ENCODE assay signal across 9 mouse cellular contexts in the genomic region with DNA sequence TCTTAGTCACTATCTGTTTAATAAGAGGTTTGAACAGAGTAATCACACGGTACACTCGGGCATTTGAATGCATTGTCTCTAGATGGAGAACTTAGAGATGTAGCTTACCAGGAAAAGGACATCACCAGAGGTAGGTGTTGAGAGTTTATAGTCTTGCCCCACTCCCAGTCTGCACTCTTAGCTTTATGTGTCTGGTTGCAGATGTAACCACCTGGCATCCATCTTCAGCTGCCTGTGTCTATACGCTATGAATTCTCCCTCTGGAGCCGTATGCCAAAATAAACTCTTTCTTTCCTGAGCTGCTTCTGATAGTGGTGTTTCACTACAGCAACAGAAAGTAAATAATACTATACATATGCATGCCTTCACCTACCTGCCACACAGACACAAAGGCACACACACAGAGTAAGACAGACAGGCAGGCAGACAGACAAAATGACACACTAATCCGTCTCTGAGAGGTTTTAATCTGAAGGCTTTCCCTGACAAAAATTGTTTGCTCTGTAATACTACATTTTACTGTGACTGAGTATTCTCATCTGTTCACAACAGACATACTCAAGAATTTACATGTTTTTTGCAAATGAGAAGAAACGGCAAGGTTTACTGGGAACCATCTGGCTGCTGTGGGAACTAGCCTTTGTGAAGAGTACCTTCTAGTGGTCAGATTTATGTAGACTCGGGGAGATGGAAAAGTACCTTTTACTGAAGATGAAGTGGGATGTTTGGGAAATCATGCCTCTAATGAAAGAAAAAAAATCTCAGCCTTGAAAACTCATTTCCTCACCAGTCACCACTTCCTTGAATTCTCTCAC.
DNase-seq lines count a peak whose midpoint lies in the region; ATAC-seq and TF ChIP-seq lines count a peak whose summit lies in the region.
"Had no signal": no experiment of that assay in that cellular context is flagged by ENCODE, and none has a peak within 500 bp of the region (broad histone marks: within the 10 kb centered on the region; RNA-seq: fewer than 3 reads in every experiment).

No protein-coding gene starts in this region.

- DNase-seq in kidney, adult 9 months: peak; percentile 61
- DNase-seq in kidney, adult 11 months: no peak
- no peak for DNase-seq in Patski (ENCODE audit: low read depth, low spot score)
- DNase-seq in lung, postnatal 10 days: peak; percentile 41
- DNase-seq in spleen, postnatal 10 days (ENCODE audit: low spot score in 2 of 2): no peak
- DNase-seq in urinary bladder, postnatal 10 days (ENCODE audit: low spot score): no peak
- DNase-seq: liver, embryonic 13.5 days had no signal

- in situ Hi-C loops in Patski (cut with MboI; ENCODE audit: low pct_unique_long_range_greater_than_20kb): loop anchor here (5.0 kb wide), 1 partner anchor 432 kb away; the partner anchor contains the start of gene Arrdc3

- WGBS in heart, embryonic 11.5 days (ENCODE audit: insufficient replicate concordance): 55% methylated on average over 7 of the region's 7 CpGs

- H3K27ac ChIP-seq in heart, embryonic 11.5 days (ENCODE audit: low read depth, low read length): no peak overlapping the region
- H3K27ac ChIP-seq: liver, embryonic 13.5 days had no signal

- H3K27me3 ChIP-seq in Patski: peaks cover 21% of the 10 kb centered on the region
- H3K27me3 ChIP-seq in heart, embryonic 11.5 days (ENCODE audit: control insufficient read depth, insufficient read depth, low read length): no peaks in the 10 kb centered on the region
- H3K27me3 ChIP-seq: liver, embryonic 13.5 days had no signal

- POLR2A ChIA-PET in Patski (lab: Charles Lee): no interaction called here

- H3K4me3 ChIP-seq in heart, embryonic 11.5 days (ENCODE audit: low read depth, low read length): no peak overlapping the region
- H3K4me3 ChIP-seq: liver, embryonic 13.5 days had no signal

- H3K9ac ChIP-seq in heart, embryonic 11.5 days (ENCODE audit: low read depth, low read length): no peak overlapping the region
- H3K9ac ChIP-seq: liver, embryonic 13.5 days had no signal

- H3K4me2 ChIP-seq in heart, embryonic 11.5 days: no peak overlapping the region
- H3K4me2 ChIP-seq: liver, embryonic 13.5 days had no signal

- no peaks in the 10 kb centered on the region for H3K36me3 ChIP-seq in heart, embryonic 11.5 days (ENCODE audit: control insufficient read depth, insufficient read depth, low read length)
- H3K36me3 ChIP-seq: liver, embryonic 13.5 days had no signal

- peak; percentile 54 for ATAC-seq in Patski
- peak; percentile 35; the same call in 1 of the 2 replicates for ATAC-seq in heart, embryonic 11.5 days (replicated peaks; ENCODE audit: insufficient number of reproducible peaks, low FRiP score, low TSS enrichment)
- ATAC-seq in monocyte, adult 5-6 weeks (replicated peaks; ENCODE audit: insufficient number of reproducible peaks, low FRiP score, low TSS enrichment, poor library complexity, severe bottlenecking): no peak

- no peaks in the 10 kb centered on the region for H3K9me3 ChIP-seq in heart, embryonic 11.5 days (replicated peaks; ENCODE audit: control insufficient read depth, low read length)
- H3K9me3 ChIP-seq: liver, embryonic 13.5 days had no signal

- peak; percentile 65 for TF ChIP-seq CTCF in Patski (IDR thresholded peaks at IDR 0.05)

- no peaks in the 10 kb centered on the region for H3K4me1 ChIP-seq in heart, embryonic 11.5 days (ENCODE audit: control insufficient read depth, insufficient read depth, low read length)
- H3K4me1 ChIP-seq: liver, embryonic 13.5 days had no signal

- CTCF ChIA-PET in Patski (lab: Charles Lee): interaction anchor here (0.9 to 1.6 kb wide), 3 partner anchors 56 to 432 kb away, joined by 3 to 7 read pairs (median 4); partner anchors contain the start of gene Arrdc3

Comparison
In these comparisons a context has a peak if more than half of its experiments do, and no peak if none do; other contexts are left out.
1. DNase-seq: peak in kidney, adult 9 months (single experiment) and lung, postnatal 10 days (single experiment); none in kidney, adult 11 months (single experiment), Patski (single experiment), spleen, postnatal 10 days (0 of 2) and urinary bladder, postnatal 10 days (single experiment).